8 mouse cellular contexts compared by ENCODE assay signal in the genomic region with DNA sequence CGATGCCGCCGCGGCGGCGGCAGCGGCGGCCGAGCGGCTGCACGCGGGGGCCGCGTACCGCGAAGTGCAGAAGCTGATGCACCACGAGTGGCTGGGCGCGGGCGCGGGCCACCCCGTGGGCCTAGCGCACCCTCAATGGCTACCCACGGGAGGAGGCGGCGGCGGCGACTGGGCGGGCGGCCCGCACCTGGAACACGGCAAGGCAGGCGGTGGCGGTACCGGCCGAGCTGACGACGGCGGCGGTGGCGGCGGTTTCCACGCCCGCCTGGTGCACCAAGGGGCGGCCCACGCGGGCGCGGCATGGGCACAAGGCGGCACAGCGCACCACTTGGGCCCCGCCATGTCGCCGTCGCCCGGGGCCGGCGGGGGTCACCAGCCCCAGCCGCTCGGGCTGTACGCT. TPM values are rescaled to one million over a fixed set of nuclear protein-coding genes. Genes with fewer than 3 reads are reported as not detected.
DNase-seq lines count a peak whose midpoint lies in the region; TF ChIP-seq lines count a peak whose summit lies in the region.

No protein-coding gene starts in this region.

- H3K27ac ChIP-seq in thymus, adult 2 months (ENCODE audit: control insufficient read depth, insufficient read depth, low read length) = no peak overlapping the region
- H3K27ac ChIP-seq in limb, embryonic 10.5 days = peak overlapping the region; percentile 71
- H3K27ac ChIP-seq in small intestine, adult 2 months (ENCODE audit: insufficient read depth, low read depth, low read length) = no peak overlapping the region

- 3% methylated on average over 56 of the region's 61 CpGs for WGBS in thymus, adult 2 months
- under 1% methylated on average over 55 of the region's 61 CpGs for WGBS in limb, embryonic 10.5 days
- 2% methylated on average over 55 of the region's 61 CpGs for WGBS in small intestine, adult 2 months

- H3K36me3 ChIP-seq in thymus, adult 2 months (ENCODE audit: control insufficient read depth, insufficient read depth, low read length) = no peaks in the 10 kb centered on the region
- H3K36me3 ChIP-seq in limb, embryonic 10.5 days = no peaks in the 10 kb centered on the region
- no peaks in the 10 kb centered on the region for H3K36me3 ChIP-seq in small intestine, adult 2 months (ENCODE audit: control insufficient read depth, insufficient read depth, low read length)

- peak overlapping the region; percentile 41 for H3K4me3 ChIP-seq in thymus, adult 2 months (ENCODE audit: control insufficient read depth, insufficient read depth, low read length)
- H3K4me3 ChIP-seq in limb, embryonic 10.5 days = peak overlapping the region; percentile 76
- H3K4me3 ChIP-seq in small intestine, adult 2 months (ENCODE audit: low read depth, low read length) = peak overlapping the region; percentile 87

- H3K9me3 ChIP-seq in limb, embryonic 10.5 days (replicated peaks) = no peaks in the 10 kb centered on the region

- no peak for TF ChIP-seq CTCF in thymus, adult 2 months (IDR thresholded peaks at IDR 0.05; ENCODE audit: borderline replicate concordance, control insufficient read depth, extremely low read depth, insufficient read depth, low read length, poor library complexity)
- no peak for TF ChIP-seq CTCF in small intestine, adult 2 months (IDR thresholded peaks at IDR 0.05; ENCODE audit: extremely low read depth, insufficient read length, insufficient replicate concordance, low read depth, low read length)

- peaks cover 39% of the 10 kb centered on the region for H3K27me3 ChIP-seq in thymus, adult 2 months (ENCODE audit: control insufficient read depth, insufficient read depth, low read length)
- peaks cover 100% of the 10 kb centered on the region for H3K27me3 ChIP-seq in limb, embryonic 10.5 days (ENCODE audit: low read depth, poor library complexity, severe bottlenecking)
- peaks cover 70% of the 10 kb centered on the region for H3K27me3 ChIP-seq in small intestine, adult 2 months (ENCODE audit: control insufficient read depth, insufficient read depth, low read length)

- DNase-seq in gastrocnemius, postnatal 10 days = peak; percentile 38
- no peak for DNase-seq in gastrocnemius, postnatal 4 days (ENCODE audit: low spot score in 2 of 2)
- DNase-seq in thymus, adult 2 months = no peak
- DNase-seq in thymus, adult 18-20 months = no peak
- peak; percentile 59 for DNase-seq in limb, embryonic 10.5 days (ENCODE audit: low spot score)
- DNase-seq in left cerebral cortex, adult 18-20 months (ENCODE audit: low spot score in 2 of 2) = no peak
- no peak for DNase-seq in lung, postnatal 10 days

- no peak for TF ChIP-seq POLR2A in thymus, adult 2 months (IDR thresholded peaks at IDR 0.05; ENCODE audit: control insufficient read depth, extremely low read depth, insufficient read depth, low read length, poor library complexity)
- TF ChIP-seq POLR2A in small intestine, adult 2 months (IDR thresholded peaks at IDR 0.05; ENCODE audit: low read depth, low read length) = no peak

- H3K4me1 ChIP-seq in thymus, adult 2 months (replicated peaks; ENCODE audit: control insufficient read depth, insufficient read depth, low read length) = peaks cover 12% of the 10 kb centered on the region
- H3K4me1 ChIP-seq in limb, embryonic 10.5 days = peaks cover 44% of the 10 kb centered on the region
- peaks cover 16% of the 10 kb centered on the region for H3K4me1 ChIP-seq in small intestine, adult 2 months (ENCODE audit: control insufficient read depth, insufficient read depth, insufficient read length, low read length)

RNA-seq across cellular contexts. Expression of gene Pou3f1, which starts 1.2 kb away (rescaled TPM):
- 1 to 10 TPM; 2.8 to 2.9 TPM for total RNA-seq in gastrocnemius, postnatal 10 days (2021)
- total RNA-seq in gastrocnemius, postnatal 4 days (2021) = 1 to 10 TPM; 4.2 to 4.4 TPM
- polyA plus RNA-seq in thymus, adult 2 months (2012; rRNA removed) = 0.38 and 0.46 TPM in 2 replicates
- 0.04 and 0.13 TPM in 2 replicates for polyA plus RNA-seq in limb, embryonic 10.5 days (2016; fragmentation: Nextera tagmentation; extraction: Ambion mirVana)
- 0.04 and 0.09 TPM in 2 replicates for polyA plus RNA-seq in small intestine, adult 2 months (2012; rRNA removed)
- 10 to 100 TPM; 17.1 to 17.3 TPM for total RNA-seq in left cerebral cortex, adult 18-20 months (2021)

RNA-seq across cellular contexts. Expression of gene Utp11, which starts 35.6 kb away (rescaled TPM):
- 10 to 100 TPM; 21.7 to 25.4 TPM for total RNA-seq in gastrocnemius, postnatal 10 days (2021)
- 10 to 100 TPM; 32.1 to 39.2 TPM for total RNA-seq in gastrocnemius, postnatal 4 days (2021)
- polyA plus RNA-seq in thymus, adult 2 months (2012; rRNA removed) = 6.0 and 6.3 TPM in 2 replicates
- polyA plus RNA-seq in limb, embryonic 10.5 days (2016; fragmentation: Nextera tagmentation; extraction: Ambion mirVana) = 73.9 and 77.2 TPM in 2 replicates
- polyA plus RNA-seq in small intestine, adult 2 months (2012; rRNA removed) = 0.57 and 0.85 TPM in 2 replicates
- 10 to 100 TPM; 15.0 to 15.3 TPM for total RNA-seq in left cerebral cortex, adult 18-20 months (2021)

RNA-seq across cellular contexts. Expression of gene Fhl3, which starts 42.7 kb away (rescaled TPM):
- 10 to 100 TPM; 61.2 to 65.0 TPM for total RNA-seq in gastrocnemius, postnatal 10 days (2021)
- 10 to 100 TPM; 73.0 to 81.8 TPM for total RNA-seq in gastrocnemius, postnatal 4 days (2021)
- 36.1 and 59.4 TPM in 2 replicates for polyA plus RNA-seq in thymus, adult 2 months (2012; rRNA removed)
- polyA plus RNA-seq in limb, embryonic 10.5 days (2016; fragmentation: Nextera tagmentation; extraction: Ambion mirVana) = 7.7 and 10.1 TPM in 2 replicates
- polyA plus RNA-seq in small intestine, adult 2 months (2012; rRNA removed) = 6.8 and 9.2 TPM in 2 replicates
- total RNA-seq in left cerebral cortex, adult 18-20 months (2021) = 1 to 10 TPM; 1.3 TPM

RNA-seq across cellular contexts. Expression of gene 3100002H09Rik, which starts 47.2 kb away (rescaled TPM):
- not detected for total RNA-seq in gastrocnemius, postnatal 10 days (2021)
- total RNA-seq in gastrocnemius, postnatal 4 days (2021) = not detected
- polyA plus RNA-seq in thymus, adult 2 months (2012; rRNA removed) = not detected in 2 replicates
- polyA plus RNA-seq in limb, embryonic 10.5 days (2016; fragmentation: Nextera tagmentation; extraction: Ambion mirVana) = not detected in 2 replicates
- polyA plus RNA-seq in small intestine, adult 2 months (2012; rRNA removed) = not detected in 2 replicates
- total RNA-seq in left cerebral cortex, adult 18-20 months (2021) = under 1 TPM in 1 of 2 experiments, not detected in 1; 0.86 TPM

RNA-seq across cellular contexts. Expression of gene Sf3a3, which starts 56.8 kb away (rescaled TPM):
- 10 to 100 TPM; 24.2 to 25.2 TPM for total RNA-seq in gastrocnemius, postnatal 10 days (2021)
- total RNA-seq in gastrocnemius, postnatal 4 days (2021) = 10 to 100 TPM; 38.0 to 46.9 TPM
- 23.2 and 25.3 TPM in 2 replicates for polyA plus RNA-seq in thymus, adult 2 months (2012; rRNA removed)
- 270 and 284 TPM in 2 replicates for polyA plus RNA-seq in limb, embryonic 10.5 days (2016; fragmentation: Nextera tagmentation; extraction: Ambion mirVana)
- polyA plus RNA-seq in small intestine, adult 2 months (2012; rRNA removed) = 3.3 and 7.2 TPM in 2 replicates
- total RNA-seq in left cerebral cortex, adult 18-20 months (2021) = 10 to 100 TPM; 33.9 to 42.3 TPM

Comparison
In these comparisons a context has a peak if more than half of its experiments do, and no peak if none do; other contexts are left out.
1. DNase-seq: peak in gastrocnemius, postnatal 10 days (single experiment) and limb, embryonic 10.5 days (single experiment); none in gastrocnemius, postnatal 4 days (0 of 2), thymus, adult 2 months (single experiment), thymus, adult 18-20 months (0 of 2), left cerebral cortex, adult 18-20 months (0 of 2) and lung, postnatal 10 days (single experiment).
2. RNA of gene Fhl3, which starts 42.7 kb away (total RNA-seq): 73.0 to 81.8 TPM in gastrocnemius, postnatal 4 days and 61.2 to 65.0 TPM in gastrocnemius, postnatal 10 days; 1.3 TPM in left cerebral cortex, adult 18-20 months; every median in the first group is over 10 times any median in the second.
3. Peak in every context shown above with its lines, with median percentiles within 50 percentile points of each other: H3K4me3 ChIP-seq.